Mouse (Mus musculus) neural tube, embryonic 13.5 days (tissue): ENCODE measurements around the gene Maco1. TPM values are rescaled to one million over a fixed set of nuclear protein-coding genes. Genes with fewer than 3 reads are reported as not detected.
"Not testable (repeated sequence)": the region's sequence is repeated elsewhere in the genome, so short reads cannot be mapped to it uniquely, and the experiment has no call there.

Experiments
- ATAC-seq: fragments of 200-750 bp; cut with Nextera tagmentation; 2 replicates; pipeline ENCODE4 v1.8.0; 2017; ENCODE audit warnings: low read depth, mild to moderate bottlenecking, moderate TSS enrichment, moderate library complexity
- H3K27ac ChIP-seq: fragments of 300-500 bp; sonication (generic); replicated peaks from 2 replicates; pipeline ENCODE4 v1.5.1; 2015; ENCODE audit warnings: moderate library complexity, mild to moderate bottlenecking, inconsistent platforms
- H3K27me3 ChIP-seq: fragments of 300-500 bp; sonication (generic); 2 replicates; pipeline ENCODE4 v1.6.1; 2015; ENCODE audit warnings: mild to moderate bottlenecking, inconsistent platforms
- H3K36me3 ChIP-seq: fragments of 300-500 bp; sonication (generic); 2 replicates; pipeline ENCODE4 v1.6.1; 2015; ENCODE audit warnings: mild to moderate bottlenecking, inconsistent platforms
- H3K4me1 ChIP-seq: fragments of 300-500 bp; sonication (generic); replicated peaks from 2 replicates; pipeline ENCODE4 v1.6.1; 2015; ENCODE audit warnings: inconsistent platforms
- H3K4me2 ChIP-seq: fragments of 300-500 bp; sonication (generic); 2 replicates; pipeline ENCODE4 v1.6.1; 2015; ENCODE audit warnings: inconsistent platforms, mild to moderate bottlenecking, moderate library complexity
- H3K4me3 ChIP-seq: fragments of 300-500 bp; sonication (generic); 2 replicates; pipeline ENCODE4 v1.5.1; 2015; ENCODE audit warnings: mild to moderate bottlenecking, inconsistent platforms
- H3K9ac ChIP-seq: fragments of 300-500 bp; sonication (generic); 2 replicates; pipeline ENCODE4 v1.6.1; 2015; ENCODE audit warnings: moderate library complexity, mild to moderate bottlenecking, inconsistent platforms
- H3K9me3 ChIP-seq: fragments of 300-500 bp; sonication (generic); 2 replicates; pipeline ENCODE4 v1.6.1; 2016; ENCODE audit warnings: inconsistent platforms
- WGBS: fragments of 180-500 bp; shearing (Covaris S2); methylation state at CpG from one replicate; pipeline ENCODE4 v1.1.7; 2015; 5-methylcytosine and 5-hydroxymethylcytosine counted together
- polyA plus RNA-seq: library from polyadenylated mRNA; unstranded; fragments of >200 nt; fragmentation: Nextera tagmentation; extraction: Ambion mirVana; gene quantifications from 2 replicates; pipeline ENCODE4 v1.2.1, GENCODE M21; 2015

Gene Maco1
- polyA plus RNA-seq, 1 experiment from 2014 or later = 101 TPM

DNA sequence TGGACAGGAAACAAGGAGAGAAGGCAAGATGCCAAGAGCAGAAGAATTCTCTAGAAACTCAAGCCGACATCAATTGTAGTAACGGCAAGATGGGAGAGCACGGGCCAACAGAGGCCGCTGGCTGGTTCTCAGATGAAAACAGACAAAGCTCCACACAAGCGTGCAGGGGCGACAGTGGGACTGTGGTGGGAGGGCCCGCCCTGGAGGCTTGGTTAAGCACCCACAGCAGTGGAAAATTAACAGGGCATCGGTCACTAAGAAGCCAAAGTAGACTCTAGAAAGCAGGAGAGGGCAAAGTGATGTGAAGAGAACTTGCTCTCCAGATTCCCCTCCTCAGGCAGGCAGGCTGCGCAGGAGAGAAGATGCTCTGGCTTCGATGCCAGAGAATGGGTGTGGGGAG is 51.0 kb downstream of the Maco1 start:
- Histone ChIP-seq H3K27me3 (no peaks in the 10 kb centered on the region), H3K4me1 (peaks cover 7% of the 10 kb centered on the region), H3K4me3 (no peak overlapping the region), H3K9ac (no peak overlapping the region), H3K4me2 (no peak overlapping the region), H3K9me3 (no peaks in the 10 kb centered on the region), H3K36me3 (peaks cover 69% of the 10 kb centered on the region), H3K27ac (no peak overlapping the region)
- no peak for ATAC-seq
- WGBS = 90% methylated on average over 10 of the region's 10 CpGs

DNA sequence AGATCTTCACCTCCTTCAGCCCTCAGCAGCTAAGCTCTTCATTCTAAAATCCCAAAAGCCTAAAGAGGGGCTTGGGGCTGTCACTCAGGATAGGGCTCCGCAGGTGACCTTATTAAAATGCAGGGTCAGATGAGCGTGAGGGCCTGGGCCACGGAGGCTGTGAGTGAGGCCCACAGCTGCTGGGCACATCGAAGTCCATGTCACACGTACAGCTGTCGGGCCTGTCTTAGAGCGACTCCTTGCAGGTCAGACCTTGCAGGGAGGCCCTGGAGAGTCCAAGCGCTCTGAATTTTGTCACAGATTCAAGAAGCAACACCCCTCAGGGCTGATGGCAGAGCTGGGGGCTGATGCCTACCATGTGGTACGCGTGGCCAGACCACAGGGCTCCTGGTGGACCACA is 52.5 kb downstream of the Maco1 start:
- Histone ChIP-seq H3K27me3 (no peaks in the 10 kb centered on the region), H3K27ac (no peak overlapping the region), H3K36me3 (peaks cover 55% of the 10 kb centered on the region), H3K9me3 (no peaks in the 10 kb centered on the region), H3K4me3 (no peak overlapping the region), H3K4me2 (no peak overlapping the region), H3K4me1 (peaks cover 7% of the 10 kb centered on the region), H3K9ac (no peak overlapping the region)
- no peak for ATAC-seq
- 75% methylated on average over 10 of the region's 10 CpGs for WGBS

- Histone ChIP-seq H3K36me3 (peaks cover 49% of the 10 kb centered on the region), H3K9ac (no peak overlapping the region), H3K4me3 (no peak overlapping the region), H3K4me1 (peaks cover 7% of the 10 kb centered on the region), H3K4me2 (no peak overlapping the region), H3K27me3 (no peaks in the 10 kb centered on the region), H3K27ac (0 out of 2 replicates have a peak overlapping the region, but pooled peaks have one; percentile 14), H3K9me3 (no peaks in the 10 kb centered on the region)
- no peak for ATAC-seq
- 78% methylated on average over 8 of the region's 8 CpGs for WGBS
Measured at GRCm38 (mm10) chr4:134800098-134800497, 53.0 kb downstream of the Maco1 start.

DNA sequence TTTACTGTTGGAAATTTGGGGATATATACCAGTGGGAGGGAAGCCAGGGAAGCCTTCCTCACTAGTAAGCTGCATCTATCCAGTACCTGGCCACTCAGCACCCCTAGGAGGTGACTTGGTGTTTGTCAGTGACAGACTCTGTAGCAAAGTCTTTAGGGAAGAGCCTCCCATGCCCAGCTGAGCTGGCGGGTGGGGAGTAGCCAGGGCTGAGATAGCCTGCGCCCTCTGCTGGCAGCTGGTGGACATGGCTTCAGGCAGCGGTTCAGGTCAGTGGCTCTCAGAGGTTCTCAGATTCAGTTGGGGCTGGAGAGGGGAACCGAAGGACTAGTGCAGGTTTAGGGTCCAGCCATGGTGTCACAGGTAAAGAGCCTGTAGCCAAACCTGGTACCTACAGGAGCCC is 53.9 kb downstream of the Maco1 start:
- Histone ChIP-seq H3K27me3 (no peaks in the 10 kb centered on the region), H3K27ac (no peak overlapping the region), H3K9ac (no peak overlapping the region), H3K4me2 (no peak overlapping the region), H3K4me3 (no peak overlapping the region), H3K9me3 (no peaks in the 10 kb centered on the region), H3K36me3 (peaks cover 41% of the 10 kb centered on the region), H3K4me1 (no peaks in the 10 kb centered on the region; the same call in none of the 2 replicates)
- WGBS = 7% methylated on average over 4 of the region's 4 CpGs
- peak; percentile 62; the same call in 1 of the 2 replicates for ATAC-seq

DNA sequence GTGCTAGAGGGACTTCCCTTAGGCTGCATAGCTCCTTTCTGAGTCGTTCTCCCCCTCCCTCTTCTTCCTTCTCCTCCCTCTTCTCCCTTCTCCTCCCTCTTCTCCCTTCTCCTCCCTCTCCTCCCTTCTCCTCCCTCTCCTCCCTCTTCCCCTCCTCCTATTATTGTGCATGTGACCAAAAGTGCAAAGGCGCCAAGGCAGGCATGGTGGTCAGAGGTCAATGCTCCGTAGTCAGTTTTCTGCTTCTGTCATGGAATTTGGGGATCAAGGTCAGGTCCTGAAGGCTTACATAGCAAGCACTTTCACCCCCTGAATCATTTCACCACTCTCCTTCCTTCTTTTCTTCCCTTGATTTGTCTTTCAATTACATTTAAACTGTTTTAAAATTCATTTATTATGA is 54.3 kb downstream of the Maco1 start:
- no peak overlapping the region for H3K4me3 ChIP-seq
- no peaks in the 10 kb centered on the region for H3K9me3 ChIP-seq
- no peak overlapping the region for H3K4me2 ChIP-seq
- no peak overlapping the region for H3K9ac ChIP-seq
- no peak overlapping the region for H3K27ac ChIP-seq
- ATAC-seq = no peak
- no peaks in the 10 kb centered on the region; the same call in 1 of the 2 replicates for H3K4me1 ChIP-seq
- no peaks in the 10 kb centered on the region for H3K27me3 ChIP-seq
- H3K36me3 ChIP-seq = peaks cover 36% of the 10 kb centered on the region
- WGBS = 39% methylated on average over 3 of the region's 3 CpGs

- no peak for ATAC-seq
- 74% methylated on average over 6 of the region's 6 CpGs for WGBS
- no peak overlapping the region for H3K4me3 ChIP-seq
Measured at GRCm38 (mm10) chr4:134797621-134798020, 55.5 kb downstream of the Maco1 start.

GRCm38 (mm10) chr4:134796581-134797361 is 56.4 kb downstream of the Maco1 start:
- Histone ChIP-seq H3K27me3 (no peaks in the 10 kb centered on the region), H3K27ac (no peak overlapping the region), H3K4me3 (no peak overlapping the region), H3K4me1 (no peaks in the 10 kb centered on the region; the same call in 1 of the 2 replicates), H3K4me2 (no peak overlapping the region), H3K9ac (no peak overlapping the region), H3K9me3 (no peaks in the 10 kb centered on the region), H3K36me3 (peaks cover 16% of the 10 kb centered on the region)
- ATAC-seq = no peak
- 27% methylated on average over 7 of the region's 7 CpGs for WGBS

More at GRCm38 (mm10) chr4:134797621-134798020, 55.5 kb downstream of the Maco1 start:
- H3K27ac ChIP-seq = no peak overlapping the region
- H3K4me1 ChIP-seq = no peaks in the 10 kb centered on the region; the same call in 1 of the 2 replicates
- no peaks in the 10 kb centered on the region for H3K9me3 ChIP-seq
- H3K4me2 ChIP-seq = no peak overlapping the region
- H3K36me3 ChIP-seq = peaks cover 24% of the 10 kb centered on the region
- H3K9ac ChIP-seq = no peak overlapping the region
- no peaks in the 10 kb centered on the region for H3K27me3 ChIP-seq

DNA sequence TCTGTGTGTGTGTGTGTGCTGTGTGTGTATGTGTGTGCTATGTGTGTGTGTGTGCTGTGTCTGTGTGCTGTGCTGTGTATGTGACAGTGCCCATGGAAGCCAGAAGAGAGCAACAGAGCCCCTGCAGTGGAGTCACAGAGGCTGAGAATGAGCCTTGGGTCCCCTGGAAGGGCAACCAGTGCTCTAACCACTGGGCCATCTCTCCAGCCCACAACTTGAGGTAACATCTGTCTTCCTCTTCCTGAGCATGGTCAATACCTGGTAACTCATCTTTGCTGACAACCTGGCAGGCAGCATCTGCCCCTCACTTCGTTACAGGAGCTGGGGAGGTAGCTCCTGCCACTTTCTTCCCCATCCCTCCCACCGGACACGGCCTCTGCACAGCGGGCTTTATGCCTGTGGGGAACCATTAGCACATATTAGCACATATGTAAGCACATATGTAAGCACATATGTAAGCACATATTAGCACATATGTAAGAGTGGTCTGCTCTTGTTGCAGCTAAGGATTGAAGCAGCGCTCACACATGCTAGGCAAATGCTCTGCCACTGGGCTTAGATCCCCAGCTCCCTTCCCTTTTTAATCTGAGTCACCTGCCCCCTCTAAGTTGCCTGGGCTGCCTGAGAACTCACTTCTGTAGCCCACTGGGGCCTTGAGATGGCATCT is 57.2 kb downstream of the Maco1 start:
- no peak for ATAC-seq
- no peaks in the 10 kb centered on the region; the same call in 1 of the 2 replicates for H3K4me1 ChIP-seq
- H3K9me3 ChIP-seq = no peaks in the 10 kb centered on the region
- no peak overlapping the region for H3K9ac ChIP-seq
- H3K4me2 ChIP-seq = no peak overlapping the region
- peaks cover 7% of the 10 kb centered on the region for H3K36me3 ChIP-seq
- no peak overlapping the region for H3K27ac ChIP-seq
- 83% methylated on average over 5 of the region's 5 CpGs for WGBS
- H3K27me3 ChIP-seq = no peaks in the 10 kb centered on the region
- no peak overlapping the region for H3K4me3 ChIP-seq

DNA sequence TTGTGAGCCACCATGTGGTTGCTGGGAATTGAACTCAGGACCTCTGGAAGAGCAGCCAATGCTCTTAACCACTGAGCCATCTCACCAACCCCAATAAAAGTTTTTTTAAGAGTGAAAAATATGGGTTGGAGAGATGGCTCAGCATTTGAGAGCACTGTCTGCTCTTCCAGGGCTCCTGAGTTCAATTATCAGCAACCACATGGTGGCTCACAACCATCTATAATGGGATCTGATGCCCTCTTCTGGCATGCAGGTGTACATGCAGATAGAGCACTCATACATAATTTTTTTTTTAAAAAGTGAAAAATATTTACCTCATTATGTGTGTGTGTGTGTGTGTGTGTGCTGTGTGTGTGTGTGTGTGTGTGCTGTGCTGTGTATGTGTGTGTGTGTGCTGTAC is 58.2 kb downstream of the Maco1 start:
- not testable (repeated sequence) for H3K4me3 ChIP-seq, H3K27ac ChIP-seq, H3K27me3 ChIP-seq, H3K36me3 ChIP-seq, H3K9me3 ChIP-seq, H3K9ac ChIP-seq, ATAC-seq, H3K4me2 ChIP-seq, H3K4me1 ChIP-seq

GRCm38 (mm10) chr4:134793213-134793956 is 59.8 kb downstream of the Maco1 start:
- Histone ChIP-seq H3K4me2 (no peak overlapping the region), H3K27ac (no peak overlapping the region), H3K9ac (no peak overlapping the region), H3K36me3 (no peaks in the 10 kb centered on the region), H3K4me3 (no peak overlapping the region), H3K4me1 (no peaks in the 10 kb centered on the region), H3K9me3 (no peaks in the 10 kb centered on the region), H3K27me3 (no peaks in the 10 kb centered on the region)
- 53% methylated on average over 10 of the region's 10 CpGs for WGBS
- no peak for ATAC-seq

- Histone ChIP-seq H3K4me1 (no peaks in the 10 kb centered on the region), H3K9me3 (no peaks in the 10 kb centered on the region), H3K4me3 (no peak overlapping the region), H3K27me3 (no peaks in the 10 kb centered on the region), H3K4me2 (no peak overlapping the region), H3K36me3 (no peaks in the 10 kb centered on the region), H3K27ac (no peak overlapping the region), H3K9ac (no peak overlapping the region)
- no peak for ATAC-seq
- WGBS = 53% methylated on average over 6 of the region's 6 CpGs
Measured at GRCm38 (mm10) chr4:134791731-134792130, 61.4 kb downstream of the Maco1 start.

GRCm38 (mm10) chr4:134786946-134787345 is 66.2 kb downstream of the Maco1 start:
- no peak for ATAC-seq
- Histone ChIP-seq H3K27ac (no peak overlapping the region), H3K36me3 (no peaks in the 10 kb centered on the region), H3K9ac (no peak overlapping the region), H3K9me3 (no peaks in the 10 kb centered on the region), H3K4me2 (no peak overlapping the region), H3K4me3 (no peak overlapping the region), H3K4me1 (no peaks in the 10 kb centered on the region), H3K27me3 (no peaks in the 10 kb centered on the region)
- 28% methylated on average over 10 of the region's 10 CpGs for WGBS
